Mouse (Mus musculus) MEL (cell line): ENCODE data around the gene Fancf. TPM values are rescaled to one million over a fixed set of nuclear protein-coding genes. Genes with fewer than 3 reads are reported as not detected.

Experiments used
- DNase-seq: peaks from one replicate; pipeline ENCODE4 v3.0.0; 2011; ENCODE audit warnings: low read depth, low spot score
- H3K27ac ChIP-seq: 2 replicates; pipeline ENCODE4 v1.5.1; 2012; ENCODE audit warnings: low read depth, mild to moderate bottlenecking, control low read depth, low read length, moderate library complexity; ENCODE audit not compliant: control insufficient read depth
- H3K27me3 ChIP-seq, 2 experiments: fragments of 150-350 bp in 1 of 2; sonication (generic) in 1 of 2; 2 replicates each; pipeline ENCODE4 v1.6.1; 2012; ENCODE audit warnings: low read length in 2 of 2, mild to moderate bottlenecking in 2 of 2, improper control_type of control experiment in 1 of 2, moderate library complexity in 1 of 2; ENCODE audit not compliant: insufficient read depth in 2 of 2, control insufficient read depth in 1 of 2
- H3K36me3 ChIP-seq, 2 experiments: 2 replicates each; pipeline ENCODE4 v1.6.1; 2012 to 2014; ENCODE audit warnings: low read length in 2 of 2, improper control_type of control experiment in 1 of 2, inconsistent platforms in 1 of 2, mild to moderate bottlenecking in 1 of 2; ENCODE audit not compliant: insufficient read depth in 2 of 2, control insufficient read depth in 1 of 2
- H3K4me1 ChIP-seq, 2 experiments: fragments of 150-350 bp in 1 of 2; sonication (generic) in 1 of 2; 2 replicates each; pipeline ENCODE4 v1.6.1; 2012; ENCODE audit warnings: low read length in 2 of 2, improper control_type of control experiment in 1 of 2, mild to moderate bottlenecking in 1 of 2; ENCODE audit not compliant: insufficient read depth in 2 of 2, control insufficient read depth in 1 of 2
- H3K4me3 ChIP-seq, 2 experiments: fragments of 150-350 bp in 1 of 2; sonication (generic) in 1 of 2; 2 replicates each; pipeline ENCODE4 v1.5.1; 2012; ENCODE audit warnings: low read depth in 2 of 2, low read length in 2 of 2, mild to moderate bottlenecking in 2 of 2, moderate library complexity in 2 of 2, control low read depth in 1 of 2, improper control_type of control experiment in 1 of 2; ENCODE audit not compliant: control insufficient read depth in 1 of 2, insufficient read depth in 1 of 2
- H3K79me2 ChIP-seq: 2 replicates; pipeline ENCODE4 v1.6.1; 2012; ENCODE audit warnings: mild to moderate bottlenecking, low read length, moderate library complexity; ENCODE audit not compliant: control insufficient read depth, poor library complexity, insufficient read depth
- H3K9ac ChIP-seq: 2 replicates; pipeline ENCODE4 v1.6.1; 2012; ENCODE audit warnings: low read depth, mild to moderate bottlenecking, control low read depth, low read length, moderate library complexity; ENCODE audit not compliant: control insufficient read depth, poor library complexity, severe bottlenecking
- H3K9me3 ChIP-seq: fragments of 150-350 bp; sonication (generic); replicated peaks from 2 replicates; pipeline ENCODE4 v1.6.1; 2012; ENCODE audit warnings: mild to moderate bottlenecking, low read length, improper control_type of control experiment, moderate library complexity; ENCODE audit not compliant: insufficient read depth
- BHLHE40 ChIP-seq: IDR thresholded peaks from 2 replicates; pipeline ENCODE4 v1.6.1; 2012; ENCODE audit warnings: low read depth, mild to moderate bottlenecking, inconsistent platforms, low read length, improper control_type of control experiment, borderline replicate concordance
- CTCF ChIP-seq, 3 experiments: IDR thresholded peaks in 2 of 3; conservative IDR thresholded peaks in 1 of 3; 2 replicates each; pipeline ENCODE4 v1.5.1; 2011 to 2012; ENCODE audit warnings: low read length in 3 of 3, low read depth in 2 of 3, mild to moderate bottlenecking in 2 of 3, improper control_type of control experiment in 1 of 3, inconsistent platforms in 1 of 3, mixed read lengths in 1 of 3, moderate library complexity in 1 of 3; ENCODE audit not compliant: control insufficient read depth in 1 of 3, insufficient read depth in 1 of 3, poor library complexity in 1 of 3, severe bottlenecking in 1 of 3
- EP300 ChIP-seq, 2 experiments: IDR thresholded peaks; 2 replicates each; pipeline ENCODE4 v1.6.1; 2011; ENCODE audit warnings: improper control_type of control experiment in 2 of 2, low read length in 2 of 2, low read depth in 1 of 2, mild to moderate bottlenecking in 1 of 2
- GABPA ChIP-seq: IDR thresholded peaks from 2 replicates; pipeline ENCODE4 v1.6.1; 2012; ENCODE audit warnings: low read depth, mild to moderate bottlenecking, inconsistent platforms, low read length, improper control_type of control experiment, moderate library complexity
- HCFC1 ChIP-seq: IDR thresholded peaks from 2 replicates; pipeline ENCODE4 v1.6.1; 2012; ENCODE audit warnings: low read depth, mild to moderate bottlenecking, inconsistent platforms, low read length, improper control_type of control experiment, moderate library complexity
- JUND ChIP-seq: IDR thresholded peaks from 2 replicates; pipeline ENCODE4 v1.6.1; 2011; ENCODE audit warnings: low read depth, mild to moderate bottlenecking, improper control_type of control experiment, low read length
- MAZ ChIP-seq: IDR thresholded peaks from 2 replicates; pipeline ENCODE4 v1.6.1; 2012; ENCODE audit warnings: low read depth, mild to moderate bottlenecking, inconsistent platforms, low read length, improper control_type of control experiment
- MXI1 ChIP-seq: IDR thresholded peaks from 2 replicates; pipeline ENCODE4 v1.6.1; 2011; ENCODE audit warnings: mild to moderate bottlenecking, low read depth, low read length, improper control_type of control experiment
- MYB ChIP-seq: IDR thresholded peaks from 2 replicates; pipeline ENCODE4 v1.6.1; 2011; ENCODE audit warnings: mild to moderate bottlenecking, low read depth, low read length, improper control_type of control experiment
- NELFE ChIP-seq: IDR thresholded peaks from 2 replicates; pipeline ENCODE4 v1.6.1; 2011; ENCODE audit warnings: low read depth, low read length, improper control_type of control experiment
- NRF1 ChIP-seq: IDR thresholded peaks from 2 replicates; pipeline ENCODE4 v1.6.1; 2014; ENCODE audit warnings: low read depth, mild to moderate bottlenecking, inconsistent platforms, low read length, improper control_type of control experiment, moderate library complexity; ENCODE audit not compliant: poor library complexity, insufficient read depth, severe bottlenecking
- POLR2A ChIP-seq, 2 experiments: IDR thresholded peaks; 2 replicates each; pipeline ENCODE4 v1.6.1; 2011 to 2012; ENCODE audit warnings: low read length in 2 of 2, mild to moderate bottlenecking in 2 of 2, control low read depth in 1 of 2, improper control_type of control experiment in 1 of 2, low read depth in 1 of 2, moderate library complexity in 1 of 2; ENCODE audit not compliant: control insufficient read depth in 1 of 2, insufficient read depth in 1 of 2, poor library complexity in 1 of 2
- POLR2AphosphoS2 ChIP-seq: IDR thresholded peaks from 2 replicates; pipeline ENCODE4 v1.6.1; 2011; ENCODE audit warnings: low read length, improper control_type of control experiment
- POLR2AphosphoS5 ChIP-seq: IDR thresholded peaks from 2 replicates; pipeline ENCODE4 v1.6.1; 2012; ENCODE audit warnings: low read depth, borderline replicate concordance, mild to moderate bottlenecking, inconsistent platforms, low read length, moderate library complexity, mixed read lengths
- SMC3 ChIP-seq: IDR thresholded peaks from 2 replicates; pipeline ENCODE4 v1.6.1; 2011; ENCODE audit warnings: low read depth, low read length, improper control_type of control experiment
- TAL1 ChIP-seq: IDR thresholded peaks from 2 replicates; pipeline ENCODE4 v1.6.1; 2012; ENCODE audit warnings: mild to moderate bottlenecking, inconsistent platforms, low read length, moderate library complexity, mixed read lengths
- TBP ChIP-seq: IDR thresholded peaks from 2 replicates; pipeline ENCODE4 v1.8.0; 2011; ENCODE audit warnings: low read depth, low read length, improper control_type of control experiment
- UBTF ChIP-seq: IDR thresholded peaks from 2 replicates; pipeline ENCODE4 v1.6.1; 2012; ENCODE audit warnings: low read depth, mild to moderate bottlenecking, inconsistent platforms, low read length, improper control_type of control experiment, moderate library complexity, borderline replicate concordance; ENCODE audit not compliant: insufficient read depth
- ZNF384 ChIP-seq: IDR thresholded peaks from 2 replicates; pipeline ENCODE4 v1.6.1; 2012; ENCODE audit warnings: low read depth, mild to moderate bottlenecking, inconsistent platforms, low read length, improper control_type of control experiment
- polyA plus RNA-seq, 2 experiments: library from polyadenylated mRNA; stranded (reverse) in 1 of 2; unstranded in 1 of 2; fragments of >175 nt in 1 of 2; fragments of >200 nt in 1 of 2; gene quantifications; 2 replicates each; pipeline versions ENCODE4 v1.2.1 to v1.2.4; 2012; ENCODE audit warnings: low replicate concordance in 2 of 2, low read depth in 1 of 2; ENCODE audit not compliant: insufficient read length in 2 of 2, insufficient read depth in 1 of 2, missing spikeins in 1 of 2
- total RNA-seq: library from RNA; depleted of rRNA; stranded (reverse); fragments of 300-350 nt; gene quantifications from 2 replicates; pipeline ENCODE4 v1.2.3, GENCODE M21; 2012; rRNA removed

Gene Fancf
- total and polyA plus RNA-seq, 3 experiments: 11.0 to 12.9 TPM; not detected in 1

GRCm38 (mm10) chr7:51816283-51816839 is 45.7 kb downstream of the Fancf start:
- Histone ChIP-seq H3K4me1 (no peaks in the 10 kb centered on the region), H3K9me3 (no peaks in the 10 kb centered on the region), H3K79me2 (no peaks in the 10 kb centered on the region), H3K27ac (no peak overlapping the region), H3K27me3 (no peaks in the 10 kb centered on the region), H3K36me3 (no peaks in the 10 kb centered on the region), H3K9ac (no peak overlapping the region), H3K4me3 (no peak overlapping the region)
- no peak for DNase-seq
- TF ChIP-seq ZNF384 (no peak), TBP (no peak), EP300 (IDR thresholded peaks at IDR 0.05; ENCODE audit: low read depth in 1 of 2, low read length in 2 of 2) (no peak), NRF1 (no peak), TAL1 (no peak), SMC3 (no peak), UBTF (no peak), POLR2AphosphoS5 (no peak), NELFE (no peak), BHLHE40 (no peak), JUND (no peak), POLR2A (IDR thresholded peaks at IDR 0.05; ENCODE audit: control insufficient read depth in 1 of 2, insufficient read depth in 1 of 2, low read depth in 1 of 2, low read length in 2 of 2, poor library complexity in 1 of 2) (no peak), MXI1 (no peak), HCFC1 (no peak), MYB (no peak), MAZ (no peak), GABPA (no peak)

GRCm38 (mm10) chr7:51815473-51816282 is 46.4 kb downstream of the Fancf start:
- no peak for DNase-seq
- no peaks in the 10 kb centered on the region for H3K36me3 ChIP-seq
- no peaks in the 10 kb centered on the region for H3K79me2 ChIP-seq
- TF ChIP-seq CTCF (IDR thresholded peaks at IDR 0.05 in 2 of 3, conservative IDR thresholded peaks at IDR 0.05 in 1 of 3; ENCODE audit: control insufficient read depth in 1 of 3, insufficient read depth in 1 of 3, low read depth in 2 of 3, low read length in 3 of 3, poor library complexity in 1 of 3, severe bottlenecking in 1 of 3) (peak in 1 of 3 experiments; percentile 6; a peak in 1 of 6 replicates), POLR2AphosphoS2 (no peak)
- no peak overlapping the region for H3K4me3 ChIP-seq
- H3K9ac ChIP-seq: no peak overlapping the region
- H3K27me3 ChIP-seq: no peaks in the 10 kb centered on the region
- no peaks in the 10 kb centered on the region for H3K4me1 ChIP-seq
- no peak overlapping the region for H3K27ac ChIP-seq
- H3K9me3 ChIP-seq: no peaks in the 10 kb centered on the region

Other genes starting within 250 kb of the Fancf start
- gene Slc17a6, start 240.3 kb downstream of the Fancf start, total RNA-seq: not detected in 2 replicates
- gene Slc17a6, start 240.3 kb downstream of the Fancf start, polyA plus RNA-seq: not detected
- 10.8 and 14.4 TPM in 2 replicates for gene Gas2, start 252 bp downstream of the Fancf start, total RNA-seq
- 10 to 100 TPM in 1 of 2 experiments, not detected in 1; 21.2 TPM for gene Gas2, start 252 bp downstream of the Fancf start, polyA plus RNA-seq
- gene Svip, start 143.8 kb upstream of the Fancf start, total RNA-seq: 2.9 and 3.3 TPM in 2 replicates
- gene Svip, start 143.8 kb upstream of the Fancf start, polyA plus RNA-seq: 1 to 10 TPM in 1 of 2 experiments, not detected in 1; 5.6 TPM
- gene 1700015G11Rik, start 153.5 kb upstream of the Fancf start, total RNA-seq: not detected in 2 replicates
- gene 1700015G11Rik, start 153.5 kb upstream of the Fancf start, polyA plus RNA-seq: not detected